In the genomic region with DNA sequence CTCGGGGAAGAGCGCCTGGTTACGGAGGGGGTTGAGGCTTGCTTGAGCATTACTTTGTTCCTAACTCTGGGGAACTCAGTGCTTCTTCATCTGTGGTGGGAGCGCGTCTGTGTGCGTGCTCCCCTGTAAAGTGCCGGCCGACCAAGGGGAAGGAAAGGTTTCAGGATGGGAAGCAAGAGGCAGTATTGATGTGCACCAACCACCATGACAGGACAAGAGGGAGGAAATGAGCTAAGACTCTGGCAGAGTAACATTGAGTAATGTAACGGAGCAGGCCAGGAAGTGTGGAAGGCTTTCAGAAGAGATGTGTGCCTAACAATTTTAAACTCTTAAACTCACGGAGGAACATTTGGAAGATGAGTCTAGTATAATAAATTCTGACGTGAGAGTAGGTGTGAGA, we compare ENCODE assay signal across 23 mouse cellular contexts. TPM values are rescaled to one million over a fixed set of nuclear protein-coding genes. Genes with fewer than 3 reads are reported as not detected.
DNase-seq lines count a peak whose midpoint lies in the region; ATAC-seq and TF ChIP-seq lines count a peak whose summit lies in the region.
"Had no signal": no experiment of that assay in that cellular context is flagged by ENCODE, and none has a peak within 500 bp of the region (broad histone marks: within the 10 kb centered on the region; RNA-seq: fewer than 3 reads in every experiment).

No protein-coding gene starts in this region.

- H3K9ac ChIP-seq in kidney, postnatal 0 days (ENCODE audit: low read depth, low read length): no peak overlapping the region
- H3K9ac ChIP-seq in liver, embryonic 15.5 days: no peak overlapping the region
- H3K9ac ChIP-seq: hindbrain, embryonic 14.5 days; liver, embryonic 14.5 days; midbrain, embryonic 12.5 days; neural tube, embryonic 12.5 days had no signal

- H3K4me3 ChIP-seq in heart, embryonic 10.5 days: 0 out of 2 replicates have a peak overlapping the region, but pooled peaks have one; percentile 3
- no peak overlapping the region for H3K4me3 ChIP-seq in kidney, postnatal 0 days (replicated peaks; ENCODE audit: low read depth, low read length)
- H3K4me3 ChIP-seq in liver, embryonic 15.5 days (replicated peaks): peak overlapping the region; percentile 17; the same call in 1 of the 2 replicates
- H3K4me3 ChIP-seq: left cerebral cortex, adult 2 months; midbrain, embryonic 12.5 days; neural tube, embryonic 12.5 days had no signal

- DNase-seq in heart, embryonic 10.5 days (ENCODE audit: low spot score): no peak
- no peak for DNase-seq in heart, postnatal 36 days
- no peak for DNase-seq in kidney, postnatal 0 days (ENCODE audit: low spot score)
- no peak for DNase-seq in kidney, postnatal 4 days
- no peak for DNase-seq in adrenal gland, postnatal 36 days
- DNase-seq in layer of hippocampus, postnatal 10 days (ENCODE audit: low spot score in 2 of 2): no peak
- DNase-seq: adrenal gland, postnatal 25 days; cerebellum, adult 8-10 months; gastrocnemius, postnatal 14 days; kidney, adult 8-10 months; kidney, postnatal 25 days; left cerebral cortex, postnatal 4 days; lung, postnatal 14 days; thymus, postnatal 25 days had no signal

- no peak overlapping the region for H3K27ac ChIP-seq in heart, embryonic 10.5 days
- peak overlapping the region; percentile 19; the same call in 1 of the 2 replicates for H3K27ac ChIP-seq in kidney, postnatal 0 days
- peak overlapping the region; percentile 51 for H3K27ac ChIP-seq in liver, embryonic 15.5 days (replicated peaks)
- H3K27ac ChIP-seq: hindbrain, embryonic 14.5 days; left cerebral cortex, adult 2 months; liver, embryonic 14.5 days; midbrain, embryonic 12.5 days; neural tube, embryonic 12.5 days had no signal

- H3K4me2 ChIP-seq in kidney, postnatal 0 days (ENCODE audit: low read length): no peak overlapping the region
- 0 out of 2 replicates have a peak overlapping the region, but pooled peaks have one; percentile 14 for H3K4me2 ChIP-seq in liver, embryonic 15.5 days
- H3K4me2 ChIP-seq: hindbrain, embryonic 14.5 days; midbrain, embryonic 12.5 days; neural tube, embryonic 12.5 days had no signal

- peaks cover 45% of the 10 kb centered on the region for H3K4me1 ChIP-seq in heart, embryonic 10.5 days
- H3K4me1 ChIP-seq in kidney, postnatal 0 days (replicated peaks; ENCODE audit: insufficient read depth, low read length): peaks cover 2% of the 10 kb centered on the region; the same call in 1 of the 2 replicates
- peaks cover 43% of the 10 kb centered on the region for H3K4me1 ChIP-seq in liver, embryonic 15.5 days (replicated peaks)

- WGBS in heart, embryonic 10.5 days: 84% methylated on average over 11 of the region's 11 CpGs
- WGBS in kidney, postnatal 0 days: 72% methylated on average over 11 of the region's 11 CpGs
- 54% methylated on average over 11 of the region's 11 CpGs for whole genome bisulfite sequencing in liver, embryonic 15.5 days (ENCODE audit: insufficient replicate concordance)

- intact Hi-C loops in heart, postnatal 36 days (cut with DNase I): loop anchor here (5.0 kb wide), 2 partner anchors 37 to 57 kb away; no protein-coding TSS in a partner anchor

- peaks cover 31% of the 10 kb centered on the region; the same call in 1 of the 2 replicates for H3K36me3 ChIP-seq in heart, embryonic 10.5 days
- H3K36me3 ChIP-seq in kidney, postnatal 0 days (ENCODE audit: insufficient read depth, low read length): 0 out of 2 replicates have a peak, but pooled peaks cover 2% of the 10 kb centered on the region
- no peaks in the 10 kb centered on the region for H3K36me3 ChIP-seq in liver, embryonic 15.5 days (replicated peaks)

- H3K9me3 ChIP-seq in heart, embryonic 10.5 days: no peaks in the 10 kb centered on the region
- H3K9me3 ChIP-seq in kidney, postnatal 0 days (replicated peaks; ENCODE audit: low read length): no peaks in the 10 kb centered on the region
- H3K9me3 ChIP-seq in liver, embryonic 15.5 days (replicated peaks): no peaks in the 10 kb centered on the region
- H3K9me3 ChIP-seq: G1E; midbrain, embryonic 12.5 days; neural tube, embryonic 12.5 days had no signal

- no peaks in the 10 kb centered on the region for H3K27me3 ChIP-seq in heart, embryonic 10.5 days (ENCODE audit: insufficient read depth, poor library complexity, severe bottlenecking)
- H3K27me3 ChIP-seq in kidney, postnatal 0 days (ENCODE audit: insufficient read depth, low read length): no peaks in the 10 kb centered on the region
- H3K27me3 ChIP-seq in liver, embryonic 15.5 days: 0 out of 2 replicates have a peak, but pooled peaks cover under 1% of the 10 kb centered on the region
- H3K27me3 ChIP-seq: midbrain, embryonic 12.5 days; neural tube, embryonic 12.5 days had no signal

- no peak for ATAC-seq in kidney, postnatal 0 days (replicated peaks; ENCODE audit: low FRiP score, low read depth)
- ATAC-seq in liver, embryonic 15.5 days (ENCODE audit: insufficient read depth): no peak
- ATAC-seq in neutrophil, adult 5-6 weeks (ENCODE audit: extremely low read depth, insufficient number of reproducible peaks, low FRiP score, poor library complexity, severe bottlenecking): peak; percentile 16; the same call in 1 of the 2 replicates
- ATAC-seq: forebrain, embryonic 14.5 days had no signal

- no peak for TF ChIP-seq CTCF in kidney, postnatal 0 days (IDR thresholded peaks at IDR 0.05; ENCODE audit: low read depth)

RNA-seq across cellular contexts. Expression of a gene that starts 6.3 kb away (rescaled TPM):
- 24.0 and 25.5 TPM in 2 replicates for polyA plus RNA-seq in heart, embryonic 10.5 days (2016; fragmentation: Nextera tagmentation; extraction: Ambion mirVana)
- 10 to 100 TPM; 11.7 to 12.3 TPM for total RNA-seq in heart, postnatal 36 days (2021)
- 13.3 and 13.8 TPM in 2 replicates for polyA plus RNA-seq in kidney, postnatal 0 days (2015; fragmentation: Nextera tagmentation; extraction: Ambion mirVana)
- polyA plus RNA-seq in liver, embryonic 15.5 days (2015; fragmentation: Nextera tagmentation; extraction: Ambion mirVana): 4.2 and 4.3 TPM in 2 replicates
- total RNA-seq in neutrophil, adult 5-6 weeks (2017): 9.5 and 9.6 TPM in 2 replicates
- total RNA-seq in adrenal gland, postnatal 36 days (2021): 10 to 100 TPM; 16.9 to 20.3 TPM
- 10 to 100 TPM; 24.3 to 27.0 TPM for total RNA-seq in layer of hippocampus, postnatal 10 days (2021)

RNA-seq across cellular contexts. Expression of a gene that starts 20.6 kb away (rescaled TPM):
- polyA plus RNA-seq in heart, embryonic 10.5 days (2016; fragmentation: Nextera tagmentation; extraction: Ambion mirVana): 30.7 and 35.6 TPM in 2 replicates
- total RNA-seq in heart, postnatal 36 days (2021): 10 to 100 TPM; 26.2 to 28.4 TPM
- polyA plus RNA-seq in kidney, postnatal 0 days (2015; fragmentation: Nextera tagmentation; extraction: Ambion mirVana): 25.0 and 26.9 TPM in 2 replicates
- polyA plus RNA-seq in liver, embryonic 15.5 days (2015; fragmentation: Nextera tagmentation; extraction: Ambion mirVana): 13.8 and 13.9 TPM in 2 replicates
- 12.8 and 14.9 TPM in 2 replicates for total RNA-seq in neutrophil, adult 5-6 weeks (2017)
- 10 to 100 TPM; 30.0 to 33.6 TPM for total RNA-seq in adrenal gland, postnatal 36 days (2021)
- total RNA-seq in layer of hippocampus, postnatal 10 days (2021): 10 to 100 TPM; 19.0 to 20.1 TPM
